Mouse (Mus musculus) testis, adult 2 months (tissue): ENCODE results near the gene Slc16a14.

Experiments
- CTCF ChIP-seq: fragments of 200-500 bp; IDR thresholded peaks from 2 replicates; pipeline ENCODE4 v1.5.1; 2012; ENCODE audit warnings: low read depth, mild to moderate bottlenecking, inconsistent platforms, low read length, moderate library complexity; ENCODE audit not compliant: control insufficient read depth, insufficient read depth, insufficient replicate concordance
- POLR2A ChIP-seq: fragments of 200-500 bp; IDR thresholded peaks from 2 replicates; pipeline ENCODE4 v1.6.1; 2012; ENCODE audit warnings: low read depth, mild to moderate bottlenecking, inconsistent platforms, low read length, moderate library complexity; ENCODE audit not compliant: control insufficient read depth

- no peak for TF ChIP-seq CTCF
- no peak for TF ChIP-seq POLR2A
These were observed 49.8 kb downstream of the Slc16a14 start for GRCm38 (mm10) chr1:84885174-84885573.
